Mouse (Mus musculus) cerebellum, postnatal 10 days (tissue): ENCODE data around the gene 2810408A11Rik.
A peak's percentile ranks its signal among the peaks of the same experiment; 100 is the strongest.
"Not testable (repeated sequence)": the region's sequence is repeated elsewhere in the genome, so short reads cannot be mapped to it uniquely, and the experiment has no call there.

Source experiments
- DNase-seq, 2 experiments: peaks; one replicate each; pipeline ENCODE4 v3.0.0; 2021; ENCODE audit warnings: mixed read lengths in 2 of 2

The 2810408A11Rik gene

GRCm38 (mm10) chr11:69930967-69931537 lies 30.3 kb upstream of the 2810408A11Rik start:
- no peak for DNase-seq

GRCm38 (mm10) chr11:69930176-69930575 lies 29.4 kb upstream of the 2810408A11Rik start:
- not testable (repeated sequence) for DNase-seq

GRCm38 (mm10) chr11:69929712-69930111 lies 28.9 kb upstream of the 2810408A11Rik start:
- no peak for DNase-seq

- no peak for DNase-seq
Observed at GRCm38 (mm10) chr11:69927501-69927900, 26.7 kb upstream of the 2810408A11Rik start.

- no peak for DNase-seq
Observed at GRCm38 (mm10) chr11:69922796-69923195, 22.0 kb upstream of the 2810408A11Rik start.

- DNase-seq: no peak
Observed at GRCm38 (mm10) chr11:69922012-69922756, 21.4 kb upstream of the 2810408A11Rik start.

- DNase-seq: peak; percentile 100
Observed at GRCm38 (mm10) chr11:69921114-69922011, 20.6 kb upstream of the 2810408A11Rik start, which contains the start of gene Eif5a. Gene Eif5a, minus strand, starts transcription at chr11:69921958.

GRCm38 (mm10) chr11:69920266-69921031 lies 19.7 kb upstream of the 2810408A11Rik start:
- DNase-seq: peak; percentile 80 to 82

GRCm38 (mm10) chr11:69919661-69920265 lies 19.0 kb upstream of the 2810408A11Rik start:
- DNase-seq: peak; percentile 82

GRCm38 (mm10) chr11:69919053-69919452 lies 18.3 kb upstream of the 2810408A11Rik start:
- no peak for DNase-seq

GRCm38 (mm10) chr11:69918118-69918517 lies 17.3 kb upstream of the 2810408A11Rik start:
- no peak for DNase-seq

- DNase-seq: peak in 1 of 2 experiments; percentile 3
Observed at GRCm38 (mm10) chr11:69917379-69917948, 16.7 kb upstream of the 2810408A11Rik start.

GRCm38 (mm10) chr11:69916652-69917378 lies 16.0 kb upstream of the 2810408A11Rik start:
- DNase-seq: peak in 1 of 2 experiments; percentile 19

GRCm38 (mm10) chr11:69915667-69916627 lies 15.2 kb upstream of the 2810408A11Rik start:
- peak in 1 of 2 experiments; percentile 24 for DNase-seq

GRCm38 (mm10) chr11:69914917-69915430 lies 14.2 kb upstream of the 2810408A11Rik start:
- DNase-seq: peak in 1 of 2 experiments; percentile 2

- no peak for DNase-seq
Observed at GRCm38 (mm10) chr11:69914372-69914764, 13.6 kb upstream of the 2810408A11Rik start.

GRCm38 (mm10) chr11:69913554-69914371 lies 13.0 kb upstream of the 2810408A11Rik start, which contains the start of gene Gps2:
Gene Gps2, plus strand, starts transcription at chr11:69913888.
- peak; percentile 96 for DNase-seq
